Mouse (Mus musculus) megakaryocyte, embryonic 14.5 days (primary cell): ENCODE measurements at regions not wholly inside any gene's neighbourhood (a gene's known extent, or its start where the extent isn't known, plus 50 kb on each side); places are given as distances from the start of the nearest gene placed in this dataset.

Experiments
- FLI1 ChIP-seq: IDR thresholded peaks from 2 replicates; pipeline ENCODE4 v1.6.1; 2012; ENCODE audit warnings: low read length, inconsistent platforms, mixed read lengths
- GATA1 ChIP-seq: IDR thresholded peaks from 3 replicates; pipeline ENCODE4 v1.6.1; 2012; ENCODE audit warnings: mixed read lengths, low read length, inconsistent platforms, borderline replicate concordance

DNA sequence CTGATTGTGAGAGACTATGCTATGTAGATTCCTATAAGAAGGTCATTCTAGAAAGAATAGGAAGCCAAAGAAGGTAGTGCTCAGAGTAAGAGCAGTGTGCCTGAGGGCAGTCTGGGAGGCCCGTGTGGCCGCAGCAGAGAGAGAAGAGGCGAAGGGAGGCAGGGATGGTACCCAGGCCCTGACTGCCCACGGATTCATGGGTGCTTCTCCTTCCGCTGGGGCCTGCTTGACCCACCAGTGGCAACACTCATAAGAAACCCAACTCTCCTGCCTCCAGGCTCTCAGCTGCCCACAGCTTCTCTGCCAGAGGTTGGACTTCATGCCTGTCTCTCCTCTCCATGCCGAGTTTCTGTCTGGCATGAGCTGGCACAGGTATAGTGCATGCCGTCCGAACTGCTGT is 60.6 kb upstream of the Twist2 start:
- TF ChIP-seq FLI1, result no peak
- TF ChIP-seq GATA1, result no peak
